Mouse (Mus musculus): ENCODE results near the gene Ccser2.
A peak's percentile ranks its signal among the peaks of the same experiment; 100 is the strongest.

The Ccser2 gene

DNA sequence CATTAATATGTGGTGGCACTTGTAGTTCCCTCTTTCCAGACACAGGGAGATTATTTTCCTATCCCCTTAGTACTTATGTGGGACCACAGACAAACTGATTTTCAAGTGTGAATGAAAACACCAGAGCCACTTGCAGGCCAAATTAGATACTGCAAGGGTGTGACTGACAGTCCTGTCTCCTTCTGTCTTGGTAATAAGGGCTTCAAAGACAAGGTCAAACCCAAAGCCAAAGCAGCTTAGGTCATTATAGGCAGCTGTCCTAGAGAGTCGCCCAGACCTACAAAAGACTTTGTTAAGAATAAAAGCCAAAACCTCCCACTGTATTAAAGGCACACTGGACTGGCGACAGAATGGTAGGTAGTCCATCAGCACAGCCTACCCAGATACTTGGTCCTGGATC lies 30.6 kb downstream of the Ccser2 start:
- DNase-seq: no peak

DNA sequence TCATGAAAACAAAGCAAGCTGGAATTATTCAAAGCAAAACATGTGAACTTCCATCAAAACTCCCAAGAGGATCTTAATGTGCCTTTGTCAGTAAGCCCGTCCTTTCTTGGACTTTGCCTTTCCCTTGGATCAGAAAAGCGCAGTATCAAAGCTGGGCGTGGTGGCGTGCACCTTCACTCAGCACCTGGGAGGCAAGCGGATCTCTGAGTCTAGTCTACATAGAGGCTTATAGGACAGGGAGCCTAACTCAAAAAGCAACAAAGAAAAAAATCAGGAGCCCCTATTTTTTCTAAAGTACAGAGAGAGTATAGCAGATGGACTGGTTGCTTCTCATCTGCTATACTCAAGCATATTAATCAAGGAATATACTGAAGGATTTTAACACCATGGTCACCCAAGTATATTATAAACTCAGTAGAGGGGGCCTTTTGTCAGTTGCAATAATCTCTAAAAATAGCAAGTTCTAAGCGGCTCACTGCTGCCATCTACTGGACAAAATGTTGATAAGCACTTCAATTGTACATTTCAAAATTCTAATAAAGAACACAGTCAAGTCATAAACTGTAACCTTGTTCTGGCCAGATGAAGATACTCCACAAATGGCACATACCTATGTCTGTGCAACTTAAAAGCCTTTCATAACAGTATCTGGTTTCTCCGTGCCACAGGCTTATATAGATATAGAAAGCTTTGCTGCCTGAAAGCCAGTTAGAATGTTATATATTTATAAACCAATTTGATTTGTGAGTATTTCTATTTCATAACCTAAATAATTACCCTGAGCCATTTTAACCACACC lies 31.3 kb downstream of the Ccser2 start:
- DNase-seq: peak; percentile 29 to 59

DNA sequence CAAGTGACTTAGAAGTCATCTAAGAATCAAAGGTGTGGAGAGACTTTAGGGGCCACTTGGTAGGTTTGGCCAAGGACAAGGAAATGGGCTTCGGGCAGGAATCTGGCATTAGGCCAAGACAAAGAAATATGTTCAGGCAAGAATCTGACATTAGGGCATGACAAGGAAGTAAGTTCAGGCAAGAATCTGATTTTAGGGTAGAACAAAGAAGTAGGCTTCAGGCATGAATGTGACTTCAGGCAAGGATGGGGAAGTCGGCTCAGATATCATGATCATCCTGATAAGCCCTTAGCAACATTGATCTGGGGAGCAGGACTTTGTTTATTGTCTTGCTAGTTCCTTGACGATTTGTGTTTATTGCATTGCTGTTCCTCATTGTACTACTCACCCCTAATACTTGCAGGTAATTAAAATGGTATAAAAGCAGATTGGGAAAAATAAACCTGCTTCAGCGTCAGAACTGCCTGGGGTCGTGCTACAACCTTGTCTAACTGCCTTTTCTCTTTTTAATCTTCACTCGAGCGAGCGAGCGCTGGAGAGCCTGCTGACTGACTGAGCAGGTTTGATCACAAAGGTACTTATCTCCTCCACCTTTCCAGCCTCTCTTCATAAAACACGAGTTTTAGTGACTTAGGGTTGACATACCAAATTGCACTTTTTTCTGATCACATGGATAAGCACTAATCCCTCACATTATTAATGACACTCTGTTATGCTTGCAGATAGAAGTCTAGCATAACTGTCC lies 35.8 kb downstream of the Ccser2 start:
- DNase-seq: no peak

DNA sequence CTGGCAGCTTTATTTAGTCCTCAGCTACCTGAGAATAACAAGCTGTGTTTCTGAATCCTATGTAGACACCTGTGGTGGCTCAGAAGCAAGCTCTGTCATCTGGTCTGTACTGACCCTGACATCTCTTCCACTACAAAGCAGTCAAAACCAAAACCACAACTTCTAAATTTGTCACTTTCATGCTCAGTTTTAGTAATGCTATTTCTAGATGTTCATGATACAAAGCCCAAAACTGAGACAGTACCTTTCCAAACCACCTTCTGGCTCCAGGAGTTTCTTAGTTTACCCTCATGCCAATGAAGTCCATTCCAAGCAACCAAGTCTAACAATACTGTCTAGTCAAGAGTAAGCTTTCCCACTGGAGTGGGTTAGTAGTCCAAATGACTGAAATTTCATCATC lies 36.5 kb downstream of the Ccser2 start:
- DNase-seq: no peak

DNA sequence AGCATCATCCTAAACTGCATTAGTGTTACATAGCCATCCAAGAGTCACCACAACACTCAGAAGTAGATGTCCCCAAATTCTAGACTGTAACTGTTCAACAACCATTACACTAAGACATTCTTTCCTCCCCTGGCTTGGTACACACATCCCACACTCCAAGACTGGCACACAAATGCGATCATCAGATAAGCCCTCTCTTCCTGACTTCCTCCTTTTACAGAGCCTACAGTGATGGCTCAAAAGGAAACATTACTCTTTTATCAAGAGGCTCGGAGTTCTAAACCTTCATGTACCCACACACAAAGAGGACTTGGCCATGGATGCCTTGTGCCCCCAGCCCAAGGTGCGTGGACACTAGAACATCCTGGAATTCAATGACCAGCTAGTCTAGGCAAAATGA lies 45.2 kb downstream of the Ccser2 start:
- no peak for DNase-seq

DNA sequence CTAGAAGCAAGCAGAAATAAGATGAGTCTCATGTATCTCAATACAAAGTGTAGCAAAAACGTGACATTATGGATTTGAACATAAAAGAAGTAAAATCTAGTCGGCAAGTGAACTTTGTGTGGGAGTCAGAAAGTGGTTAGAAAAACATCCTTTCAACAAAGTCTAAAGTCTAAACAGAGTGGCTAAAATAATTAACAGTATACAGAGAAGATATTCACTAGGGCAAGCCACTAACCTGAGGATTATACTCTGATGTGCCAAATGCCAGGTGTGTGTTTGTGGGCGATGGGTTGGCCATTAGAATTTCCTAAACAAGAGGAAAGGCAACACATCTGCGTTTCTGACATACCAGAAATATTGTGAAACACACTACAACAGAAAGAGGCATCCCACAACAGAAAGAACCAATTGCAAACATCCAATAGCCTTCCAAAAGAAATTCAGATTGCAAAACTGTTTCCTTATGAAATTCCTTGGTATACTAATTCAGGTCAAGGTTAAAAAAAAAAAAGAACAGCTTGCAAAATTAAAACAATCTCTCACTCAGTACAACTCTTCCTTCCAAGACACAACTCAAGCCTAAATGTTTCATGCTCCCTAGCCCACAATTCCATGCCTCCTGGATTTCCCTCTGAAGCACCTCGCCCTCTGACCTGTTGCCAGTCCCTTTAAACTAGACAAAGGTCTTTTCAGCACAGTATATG lies 47.1 kb downstream of the Ccser2 start:
- peak in 1 of 2 experiments; percentile 31 for DNase-seq

DNA sequence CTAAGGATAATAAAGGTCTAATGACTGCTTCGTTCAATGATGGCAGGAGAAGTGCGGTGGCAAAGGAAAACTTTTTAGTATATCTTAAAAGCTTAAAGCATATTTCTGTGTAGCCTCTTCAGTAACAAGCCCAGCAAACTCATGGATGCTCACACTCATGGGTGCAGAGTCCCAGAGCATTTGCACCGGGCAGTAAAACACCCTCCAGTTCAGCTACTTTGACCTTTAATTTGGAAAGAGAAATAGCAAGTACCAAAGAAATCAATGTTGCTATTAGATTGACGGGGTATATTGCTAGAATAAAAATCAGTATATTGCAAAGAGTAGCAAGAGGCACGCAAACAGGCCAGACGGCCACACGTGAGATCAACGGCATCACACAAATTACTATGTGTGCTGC lies 48.7 kb downstream of the Ccser2 start:
- DNase-seq: no peak

DNA sequence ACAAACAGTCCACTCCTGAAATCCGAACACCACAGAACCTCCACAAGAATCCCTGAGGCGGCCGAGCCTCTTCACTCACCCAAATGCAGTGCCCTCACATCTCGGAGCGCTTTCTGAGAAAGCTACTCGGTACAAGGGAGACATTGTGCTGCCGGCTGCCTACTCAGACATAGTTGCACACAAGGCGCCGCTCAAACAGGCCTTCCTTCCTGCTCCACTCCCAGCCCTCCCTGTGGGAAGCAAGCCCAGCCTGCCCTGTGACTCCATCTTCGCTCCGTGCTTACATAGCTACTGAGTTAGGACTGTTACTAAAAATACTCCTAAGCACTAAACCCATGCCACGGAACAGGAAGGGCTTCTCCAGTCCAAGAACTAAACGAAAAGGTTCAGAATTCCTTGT lies 49.4 kb downstream of the Ccser2 start:
- DNase-seq: peak; percentile 86 to 90

DNA sequence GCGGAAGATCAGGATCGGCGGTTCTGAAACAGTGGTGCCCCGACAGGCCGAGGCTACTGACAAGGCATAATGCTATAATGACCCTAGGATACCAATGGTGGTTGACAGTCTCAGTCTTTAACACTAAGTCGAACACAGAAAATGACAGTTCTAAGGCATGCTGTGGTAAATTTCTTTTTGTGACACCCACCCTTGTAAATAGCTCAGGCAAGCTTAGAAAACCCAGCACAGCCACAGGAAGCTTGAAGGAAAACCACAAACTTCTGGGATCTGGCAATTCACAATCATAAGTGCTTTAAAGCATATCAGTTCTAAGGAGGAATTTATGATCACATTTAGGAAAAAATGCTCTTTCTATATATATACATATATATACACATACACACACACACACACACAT lies 53.4 kb downstream of the Ccser2 start:
- DNase-seq: no peak

DNA sequence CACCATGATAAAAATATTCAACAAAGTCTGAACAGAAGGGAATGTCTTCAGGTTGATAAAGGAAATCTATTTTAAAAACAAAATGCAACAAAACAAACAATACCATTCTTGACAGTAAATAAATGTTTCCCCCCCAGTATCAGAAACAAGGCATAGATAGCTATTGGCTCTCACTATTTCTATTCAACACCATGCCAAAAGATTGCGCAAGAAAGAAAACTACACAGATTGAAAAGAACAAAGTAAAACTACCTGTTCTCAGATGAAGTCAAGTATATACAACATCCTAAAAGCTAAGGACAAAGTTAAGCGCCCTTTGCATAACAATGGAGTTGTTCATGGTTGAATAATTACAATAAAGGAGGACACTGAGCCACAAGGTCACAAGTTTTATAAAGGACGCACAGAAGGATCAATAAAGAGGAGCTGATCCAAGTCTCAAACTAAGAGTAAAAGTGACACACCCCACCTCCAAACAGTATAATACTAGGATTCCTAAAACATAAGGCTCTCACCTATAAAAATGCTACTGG lies 54.0 kb downstream of the Ccser2 start:
- DNase-seq: no peak

DNA sequence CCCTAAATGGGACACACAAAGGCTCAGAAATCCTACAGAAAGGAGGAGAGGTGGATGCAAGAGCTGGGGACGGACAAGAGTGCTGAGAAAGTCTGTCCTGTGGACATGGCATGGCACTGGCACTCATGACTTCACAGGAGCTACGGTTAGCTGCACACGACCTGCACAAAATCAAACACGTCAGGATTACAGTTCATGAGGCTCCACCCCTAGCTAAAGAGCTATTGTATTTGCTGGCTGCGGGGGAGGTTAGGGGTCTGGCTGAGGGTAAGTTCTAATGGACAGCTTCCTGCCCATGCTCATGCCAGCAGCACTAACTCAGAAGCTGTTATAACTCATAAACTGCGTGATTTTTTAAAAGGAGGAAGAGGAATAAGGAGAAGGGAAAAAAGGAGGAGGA lies 56.8 kb downstream of the Ccser2 start:
- DNase-seq: peak in 1 of 2 experiments; percentile 24

DNA sequence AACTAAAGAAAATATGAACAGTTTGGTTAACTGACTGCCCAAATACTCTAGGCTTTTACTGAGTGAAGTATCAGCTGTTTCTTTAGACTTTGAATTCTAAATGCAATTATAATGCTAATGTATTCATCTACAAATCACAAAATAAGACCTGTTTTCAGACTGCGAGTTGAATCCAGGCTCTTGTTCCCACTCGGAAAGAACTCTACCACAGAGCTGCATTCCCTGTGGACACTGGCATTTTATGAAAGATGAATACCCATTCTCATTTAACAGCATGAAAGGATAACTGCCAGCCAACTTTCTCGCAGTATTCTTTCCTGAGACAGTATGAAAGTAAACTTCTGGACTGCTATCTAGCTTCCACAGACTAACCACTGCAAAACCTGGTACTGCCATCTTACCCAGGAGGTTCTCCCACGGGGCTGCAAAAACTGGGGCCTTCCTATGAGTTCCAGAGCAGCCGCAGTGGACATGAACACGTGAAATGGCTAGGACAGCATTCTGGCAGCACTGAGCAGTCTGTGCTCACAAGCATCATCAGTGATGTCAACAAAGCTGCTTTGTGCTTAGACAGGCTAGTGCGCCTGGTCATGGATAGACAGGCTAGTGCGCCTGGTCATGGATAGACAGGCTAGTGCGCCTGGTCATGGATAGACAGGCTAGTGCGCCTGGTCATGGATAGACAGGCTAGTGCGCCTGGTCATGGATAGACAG lies 62.6 kb downstream of the Ccser2 start:
- DNase-seq: no peak

DNA sequence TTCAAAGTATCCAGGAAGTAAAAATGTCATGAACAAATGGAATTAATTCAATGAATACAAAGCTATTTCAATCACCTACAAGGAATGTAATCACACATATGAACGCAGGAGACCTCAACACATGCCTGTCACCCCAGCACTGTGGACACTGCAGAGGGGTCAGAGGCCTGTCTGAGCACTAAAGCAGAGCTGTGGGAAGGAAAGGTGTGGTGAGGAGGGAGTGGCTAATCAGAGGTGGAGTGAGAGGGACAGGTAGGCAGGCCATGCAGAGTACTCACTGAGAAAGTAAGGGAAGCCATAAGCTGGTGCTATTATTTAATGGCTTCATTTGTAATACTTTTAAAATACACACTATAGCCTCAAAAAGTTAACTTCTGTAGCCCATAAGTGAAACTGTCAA lies 64.4 kb downstream of the Ccser2 start:
- DNase-seq: no peak

DNA sequence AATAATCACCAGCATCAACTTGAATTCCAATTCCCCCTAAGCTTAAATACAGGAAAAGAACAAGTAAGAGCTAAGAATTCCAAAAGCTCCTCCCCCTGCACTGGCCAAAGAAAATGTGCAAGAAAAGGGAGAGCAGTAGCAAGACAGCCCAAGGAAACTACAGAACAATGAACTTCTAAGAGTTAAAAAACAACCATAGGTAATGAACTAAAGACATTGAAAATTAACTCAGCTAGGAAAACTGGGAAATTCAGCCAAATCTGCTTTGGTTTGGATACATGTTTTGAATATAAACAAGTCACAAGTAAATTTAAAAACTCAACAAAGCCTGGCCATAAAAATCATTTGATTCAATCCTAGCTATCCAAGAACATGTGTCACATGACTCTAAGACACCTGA lies 67.7 kb downstream of the Ccser2 start:
- peak in 1 of 2 experiments; percentile 33 for DNase-seq

DNA sequence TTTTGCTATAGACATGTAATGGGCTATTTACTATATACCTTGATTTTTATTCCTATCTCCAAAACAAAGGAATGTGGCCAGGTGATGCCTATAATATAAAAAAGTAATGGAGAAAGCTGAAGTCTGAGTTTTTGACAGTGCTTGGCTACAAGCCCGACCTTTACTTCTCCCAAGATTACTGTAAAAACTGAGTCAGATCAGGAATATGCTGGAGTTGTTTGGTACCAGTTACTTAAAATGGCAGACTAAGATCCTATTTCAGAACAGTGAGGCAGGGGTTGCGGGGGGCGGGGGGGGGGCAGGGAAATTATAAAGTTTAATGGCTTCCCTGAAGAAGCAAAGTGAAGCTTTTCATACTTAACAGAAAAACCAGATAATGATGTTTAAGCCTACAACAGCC lies 73.9 kb downstream of the Ccser2 start:
- no peak for DNase-seq

DNA sequence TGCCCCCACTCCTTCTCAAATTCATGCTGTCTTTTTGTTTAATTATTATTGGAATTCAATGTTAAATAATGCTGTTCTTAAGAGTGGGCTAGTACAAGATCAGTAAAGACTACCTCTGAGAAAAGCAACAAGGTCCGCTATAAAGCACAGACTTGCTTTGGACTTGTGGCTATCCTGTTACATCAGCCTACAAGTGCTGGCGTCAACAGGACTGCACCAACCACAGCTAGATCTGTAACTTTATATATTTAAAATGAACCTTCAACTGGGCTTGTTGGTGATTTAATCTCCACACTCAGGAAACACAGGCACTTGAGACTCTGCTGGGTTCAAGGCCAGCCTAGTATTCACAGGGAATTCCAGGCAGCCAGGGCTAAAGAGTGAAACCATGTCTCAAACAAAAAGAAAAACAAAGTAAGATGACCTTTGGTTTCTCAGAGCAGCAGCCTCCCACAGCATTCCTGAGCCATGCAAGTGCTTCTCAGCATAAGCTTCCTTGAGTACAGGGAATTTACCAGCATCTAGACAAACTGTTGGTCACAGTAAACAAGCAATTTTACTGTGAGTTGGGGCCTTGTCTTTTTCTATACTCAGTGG lies 75.7 kb downstream of the Ccser2 start:
- peak; percentile 50 to 72 for DNase-seq

DNA sequence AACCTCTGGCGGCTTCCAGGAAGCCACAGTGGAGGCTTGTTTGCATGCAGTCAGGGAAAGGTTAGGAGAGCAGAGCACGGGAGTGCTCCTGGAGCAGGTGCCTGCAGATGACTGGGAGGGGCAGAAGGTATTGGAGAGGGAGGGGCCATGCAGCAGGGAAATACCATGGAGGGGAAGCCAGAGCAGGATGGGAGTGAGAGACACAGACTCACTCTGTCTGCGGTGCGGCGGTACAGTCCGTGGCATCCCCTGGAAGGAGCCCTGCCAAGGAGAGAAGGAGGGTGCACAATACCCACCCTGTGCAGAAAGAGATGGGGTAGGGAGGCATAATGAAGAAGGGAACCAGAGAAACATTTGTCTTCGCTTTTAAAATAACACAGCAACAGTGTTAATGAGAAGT lies 78.4 kb downstream of the Ccser2 start:
- DNase-seq: no peak

DNA sequence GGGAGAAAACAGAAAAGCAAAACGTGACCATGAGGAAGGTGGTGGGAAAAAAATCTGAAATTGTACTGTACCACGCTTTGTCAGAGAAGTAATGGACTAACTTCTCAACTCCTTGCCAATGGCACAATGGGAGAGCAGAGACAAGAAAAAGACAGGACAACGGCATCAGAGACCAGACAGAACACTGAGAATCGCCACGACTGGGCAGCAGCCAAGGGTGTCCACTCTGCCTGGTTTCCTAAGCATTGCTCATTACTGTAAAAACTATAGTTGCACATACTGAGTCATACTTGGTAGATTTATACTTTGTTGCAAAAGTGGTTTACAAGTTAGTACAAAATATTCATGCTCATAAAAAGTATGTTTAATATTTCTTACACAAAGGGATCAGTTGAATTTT lies 82.9 kb downstream of the Ccser2 start:
- no peak for DNase-seq

DNA sequence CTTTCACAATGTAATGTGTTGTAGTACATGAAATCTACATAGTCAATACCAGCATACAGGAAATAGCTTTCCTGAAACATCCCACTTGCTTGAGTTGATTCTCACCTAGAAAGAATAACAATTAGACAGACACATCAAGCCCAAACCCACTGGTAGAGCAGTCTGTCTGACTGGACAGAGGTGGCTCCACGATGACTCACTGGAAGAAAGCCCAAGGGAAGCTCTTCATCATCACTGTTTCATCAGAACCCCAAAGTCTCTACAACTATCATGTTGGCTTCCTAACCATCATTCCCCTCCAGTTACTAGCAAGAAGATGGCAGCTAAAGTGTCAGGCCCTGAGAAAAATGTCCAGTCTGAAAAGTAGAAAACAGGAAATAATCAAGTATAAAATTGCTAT lies 83.5 kb downstream of the Ccser2 start:
- DNase-seq: no peak

DNA sequence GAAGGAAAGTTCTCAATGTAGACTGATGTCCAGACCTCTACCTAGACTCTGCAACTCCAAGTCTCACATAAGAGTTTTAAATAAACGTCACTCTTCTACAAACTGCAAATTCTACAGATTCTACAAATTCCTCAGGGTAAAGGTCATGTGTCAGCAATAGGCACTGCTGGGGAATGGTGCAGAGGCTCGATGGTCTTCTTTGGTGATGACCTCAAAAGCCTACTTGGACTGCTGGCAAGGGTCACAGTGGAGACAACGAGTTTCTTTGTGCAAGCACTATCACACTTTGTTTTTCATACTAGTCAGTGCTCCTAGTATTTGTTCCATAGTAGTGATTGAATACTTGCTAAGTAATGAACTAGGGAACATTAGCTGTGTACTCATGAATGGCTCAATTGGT lies 85.0 kb downstream of the Ccser2 start:
- no peak for DNase-seq

DNA sequence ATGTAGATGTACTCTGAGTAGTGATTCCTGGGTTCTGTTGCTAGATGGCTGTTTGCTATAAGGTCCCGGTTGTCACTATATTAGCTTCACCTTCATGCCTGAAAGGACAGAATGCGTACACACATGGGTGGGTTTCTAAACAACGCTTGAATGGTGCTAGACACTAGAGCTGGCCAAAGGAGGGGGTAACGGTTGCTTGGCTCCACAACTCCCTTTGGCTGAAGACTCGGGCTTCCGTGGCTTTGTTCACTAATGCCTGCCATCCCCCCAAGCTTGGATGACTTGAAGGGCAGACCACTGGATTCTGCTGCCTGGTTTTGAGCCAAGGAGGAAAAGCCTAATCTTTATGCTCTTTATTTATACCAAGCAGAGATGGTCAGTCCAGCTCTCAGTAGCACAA lies 98.3 kb downstream of the Ccser2 start:
- no peak for DNase-seq

DNA sequence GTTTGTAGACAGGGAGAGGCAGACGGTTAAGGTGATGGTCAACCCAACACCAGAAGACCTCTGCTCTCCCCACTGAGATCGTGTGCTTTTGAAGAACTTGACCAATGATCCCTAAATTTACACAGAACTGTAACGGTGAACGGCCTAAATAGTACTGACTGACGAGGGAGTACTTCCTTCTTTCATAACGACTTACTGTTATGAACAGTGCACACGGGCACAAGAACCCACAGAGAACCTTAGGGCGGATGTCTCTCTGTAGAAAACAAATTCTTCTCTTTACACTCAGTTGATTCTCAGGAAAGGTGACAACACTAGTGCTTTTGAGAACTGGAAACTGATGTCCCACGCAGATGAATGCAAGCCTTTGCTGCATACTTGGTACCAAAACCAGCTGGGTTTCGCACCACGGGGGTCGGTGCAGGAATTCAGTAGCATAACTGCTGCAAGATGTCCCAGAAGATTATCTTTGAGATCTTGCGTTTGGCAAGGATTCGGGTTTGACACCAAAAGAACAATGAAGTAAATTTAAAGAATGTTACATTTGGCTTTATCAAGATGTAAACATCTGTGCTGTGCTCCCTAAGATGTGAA lies 99.7 kb downstream of the Ccser2 start:
- DNase-seq: no peak

Data from kidney, postnatal 36 days (tissue).